ENCODE assay signal across 7 mouse cellular contexts in genomic region chr3:61365779-61366373, GRCm38 (mm10). TPM values are rescaled to one million over a fixed set of nuclear protein-coding genes. Genes with fewer than 3 reads are reported as not detected.
DNase-seq lines count a peak whose midpoint lies in the region; ATAC-seq and TF ChIP-seq lines count a peak whose summit lies in the region.

TSS of gene B430305J03Rik (minus strand) at chr3:61365951.

- no peak for ATAC-seq in liver, embryonic 11.5 days (replicated peaks; ENCODE audit: low FRiP score)

- peak within 1 kb of the TSS; percentile 91 for H3K4me2 ChIP-seq in liver, embryonic 11.5 days

- intact Hi-C loops in heart, postnatal 10 days (cut with DNase I): no loop called here

- no peaks in the 10 kb centered on the region; the same call in 1 of the 2 replicates for H3K27me3 ChIP-seq in testis, adult 2 months (ENCODE audit: control insufficient read depth, insufficient read depth, low read length)
- H3K27me3 ChIP-seq in embryonic facial prominence, embryonic 10.5 days (replicated peaks; ENCODE audit: low read depth, poor library complexity, severe bottlenecking): no peaks in the 10 kb centered on the region
- H3K27me3 ChIP-seq in liver, embryonic 11.5 days (replicated peaks; ENCODE audit: control insufficient read depth, insufficient read depth, low read length): no peaks in the 10 kb centered on the region

- H3K4me1 ChIP-seq in testis, adult 2 months (ENCODE audit: control insufficient read depth, insufficient read depth, low read length): peaks cover 18% of the 10 kb centered on the region
- peaks cover 17% of the 10 kb centered on the region for H3K4me1 ChIP-seq in embryonic facial prominence, embryonic 10.5 days
- H3K4me1 ChIP-seq in liver, embryonic 11.5 days (replicated peaks; ENCODE audit: control insufficient read depth, insufficient read depth, low read length): peaks cover 10% of the 10 kb centered on the region

- no peaks in the 10 kb centered on the region for H3K36me3 ChIP-seq in testis, adult 2 months (ENCODE audit: control insufficient read depth, insufficient read depth, low read length)
- peaks cover 4% of the 10 kb centered on the region; the same call in 1 of the 2 replicates for H3K36me3 ChIP-seq in embryonic facial prominence, embryonic 10.5 days (replicated peaks)
- H3K36me3 ChIP-seq in liver, embryonic 11.5 days (ENCODE audit: control insufficient read depth, insufficient read depth, low read length): no peaks in the 10 kb centered on the region

- TF ChIP-seq CTCF in testis, adult 2 months (IDR thresholded peaks at IDR 0.05; ENCODE audit: control insufficient read depth, insufficient read depth, insufficient replicate concordance, low read depth, low read length): no peak

- peak within 1 kb of the TSS; percentile 80 for H3K27ac ChIP-seq in testis, adult 2 months (ENCODE audit: control insufficient read depth, insufficient read depth, low read depth, low read length)
- peak within 1 kb of the TSS; percentile 93 for H3K27ac ChIP-seq in embryonic facial prominence, embryonic 10.5 days (replicated peaks)
- H3K27ac ChIP-seq in liver, embryonic 11.5 days (ENCODE audit: low read depth, low read length): peak within 1 kb of the TSS; percentile 68

- 3% methylated on average over 10 of the region's 10 CpGs for WGBS in embryonic facial prominence, embryonic 10.5 days
- WGBS in liver, embryonic 11.5 days: 5% methylated on average over 10 of the region's 10 CpGs

- no peak for TF ChIP-seq POLR2A in testis, adult 2 months (IDR thresholded peaks at IDR 0.05; ENCODE audit: control insufficient read depth, low read depth, low read length)

- H3K9ac ChIP-seq in liver, embryonic 11.5 days (ENCODE audit: low read depth, low read length): peak within 1 kb of the TSS; percentile 82

- no peaks in the 10 kb centered on the region for H3K9me3 ChIP-seq in embryonic facial prominence, embryonic 10.5 days
- no peaks in the 10 kb centered on the region for H3K9me3 ChIP-seq in liver, embryonic 11.5 days (ENCODE audit: control insufficient read depth, low read length)

- H3K4me3 ChIP-seq in testis, adult 2 months (ENCODE audit: control insufficient read depth, low read depth, low read length): peak within 1 kb of the TSS; percentile 92
- H3K4me3 ChIP-seq in embryonic facial prominence, embryonic 10.5 days: peak within 1 kb of the TSS; percentile 80
- H3K4me3 ChIP-seq in liver, embryonic 11.5 days (ENCODE audit: low read depth, low read length): peak within 1 kb of the TSS; percentile 90

- DNase-seq in testis, postnatal 10 days (ENCODE audit: low spot score): no peak
- no peak for DNase-seq in embryonic facial prominence, embryonic 10.5 days (ENCODE audit: low spot score)
- peak; percentile 44 to 48 for DNase-seq in heart, postnatal 10 days
- DNase-seq in liver, embryonic 11.5 days (ENCODE audit: low spot score): no peak
- DNase-seq in natural killer cell, adult 2 months (ENCODE audit: low spot score in 2 of 2): peak; percentile 23 to 25
- no peak for DNase-seq in frontal cortex, postnatal 10 days (ENCODE audit: low spot score in 2 of 2)

RNA-seq across cellular contexts. Expression of gene B430305J03Rik, which starts in this region (rescaled TPM):
- 0.06 and 0.07 TPM in 2 replicates for polyA plus RNA-seq in testis, adult 2 months (2012; rRNA removed)
- not detected in 2 replicates for polyA plus RNA-seq in embryonic facial prominence, embryonic 10.5 days (2016; fragmentation: Nextera tagmentation; extraction: Ambion mirVana)
- under 1 TPM; 0.12 to 0.17 TPM for total RNA-seq in heart, postnatal 10 days (2021)
- not detected in 2 replicates for polyA plus RNA-seq in liver, embryonic 11.5 days (2014; fragmentation: Nextera tagmentation; extraction: Ambion mirVana)

Comparison
In these comparisons a context has a peak if more than half of its experiments do, and no peak if none do; other contexts are left out.
1. Peak in DNase-seq in heart, postnatal 10 days; RNA of the gene not detected or under 1 TPM.
2. DNase-seq: peak in natural killer cell, adult 2 months (2 of 2); none in testis, postnatal 10 days (single experiment), embryonic facial prominence, embryonic 10.5 days (single experiment), liver, embryonic 11.5 days (single experiment) and frontal cortex, postnatal 10 days (0 of 2).
3. Peak in every context shown above with its lines, with median percentiles within 50 percentile points of each other: H3K27ac ChIP-seq and H3K4me3 ChIP-seq.